Mouse (Mus musculus) kidney, embryonic 14.5 days (tissue): Measurements from ENCODE around the gene Eml5. TPM values are rescaled to one million over a fixed set of nuclear protein-coding genes. Genes with fewer than 3 reads are reported as not detected.

Source experiments
- polyA plus RNA-seq: library from polyadenylated mRNA; unstranded; fragments of >200 nt; fragmentation: Nextera tagmentation; extraction: Ambion mirVana; gene quantifications from 2 replicates; pipeline ENCODE4 v1.2.1, GENCODE M21; 2014

Gene Eml5
- polyA plus RNA-seq, 1 experiment from 2014 or later = 3.6 TPM

Other genes with a start within 250 kb of the Eml5 start
- gene Ptpn21, start 164.1 kb downstream of the Eml5 start, polyA plus RNA-seq = 5.6 and 7.5 TPM in 2 replicates
- gene Zc3h14, start 154.5 kb downstream of the Eml5 start, polyA plus RNA-seq = 106 and 149 TPM in 2 replicates
- gene Ttc8, start 19.1 kb upstream of the Eml5 start, polyA plus RNA-seq = 29.3 and 35.9 TPM in 2 replicates